In the genomic region with DNA sequence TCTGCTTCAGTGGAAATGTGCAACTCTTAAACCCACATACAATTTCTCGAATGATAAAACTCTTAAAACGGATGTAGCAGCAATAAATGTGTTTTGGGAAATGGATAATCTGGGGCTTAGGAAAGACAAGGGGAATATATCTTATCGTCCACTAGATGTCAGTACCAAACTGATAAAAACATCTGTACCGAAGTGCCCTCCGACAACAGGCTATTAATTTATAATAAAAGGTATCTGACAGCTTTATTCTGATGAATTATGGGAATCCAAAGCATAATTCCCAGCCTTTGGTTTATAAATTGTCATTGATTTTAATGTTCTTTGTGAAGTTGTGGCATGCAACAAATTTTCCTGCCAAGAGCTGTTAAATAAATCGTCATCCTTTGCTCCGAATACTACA, we compare ENCODE assay signal across 9 mouse cellular contexts.
A peak's percentile ranks its signal among the peaks of the same experiment; 100 is the strongest.
DNase-seq lines count a peak whose midpoint lies in the region; TF ChIP-seq lines count a peak whose summit lies in the region.
"Had no signal": no experiment of that assay in that cellular context is flagged by ENCODE, and none has a peak within 500 bp of the region (broad histone marks: within the 10 kb centered on the region; RNA-seq: fewer than 3 reads in every experiment).

No protein-coding gene starts in this region.

- TF ChIP-seq CTCF in gastrocnemius, adult 2 months (IDR thresholded peaks at IDR 0.05): peak; percentile 50

- no peak overlapping the region for H3K27ac ChIP-seq in gastrocnemius, adult 2 months

- H3K4me3 ChIP-seq in gastrocnemius, adult 2 months: no peak overlapping the region

- intact Hi-C loops in gastrocnemius, adult 2 months (cut with DNase I): no loop called here

- no peak for DNase-seq in gastrocnemius, adult 2 months
- no peak for DNase-seq in gastrocnemius, postnatal 25 days
- DNase-seq in lung, postnatal 25 days (ENCODE audit: low spot score): peak; percentile 17
- no peak for DNase-seq in lung, postnatal 10 days
- DNase-seq in embryo, embryonic 11 days: peak; percentile 57
- peak; percentile 32 for DNase-seq in retina, postnatal 7 days (ENCODE audit: low read depth, low spot score)
- DNase-seq in adrenal gland, postnatal 25 days: no peak
- DNase-seq in thymus, postnatal 4 days: no peak
- DNase-seq: heart, postnatal 4 days had no signal

Comparison
In these comparisons a context has a peak if more than half of its experiments do, and no peak if none do; other contexts are left out.
1. DNase-seq: peak in lung, postnatal 25 days (single experiment), embryo, embryonic 11 days (single experiment) and retina, postnatal 7 days (single experiment); none in gastrocnemius, adult 2 months (single experiment), gastrocnemius, postnatal 25 days (single experiment), lung, postnatal 10 days (single experiment), adrenal gland, postnatal 25 days (single experiment) and thymus, postnatal 4 days (single experiment).